Mouse (Mus musculus): Measurements from ENCODE around the gene Mip.
A peak's percentile ranks its signal among the peaks of the same experiment; 100 is the strongest.
"Not testable (repeated sequence)": the region's sequence is repeated elsewhere in the genome, so short reads cannot be mapped to it uniquely, and the experiment has no call there.

Mip gene

GRCm38 (mm10) chr10:128211390-128212108, 14.1 kb upstream of the Mip start, which contains the start of gene Spryd4:
TSS of gene Spryd4 (minus strand) at chr10:128211807.
- peak; percentile 96 for DNase-seq (ENCODE audit: low read depth)

- no peak for DNase-seq (ENCODE audit: low read depth)
Measured at GRCm38 (mm10) chr10:128212148-128212547, 13.5 kb upstream of the Mip start.

- peak; percentile 79 for DNase-seq (ENCODE audit: low read depth)
Measured at GRCm38 (mm10) chr10:128212871-128213323, 12.7 kb upstream of the Mip start.

GRCm38 (mm10) chr10:128214112-128214511, 11.5 kb upstream of the Mip start:
- DNase-seq (ENCODE audit: low read depth) = not testable (repeated sequence)

GRCm38 (mm10) chr10:128214981-128215380, 10.7 kb upstream of the Mip start:
- DNase-seq (ENCODE audit: low read depth) = peak; percentile 49

GRCm38 (mm10) chr10:128218387-128219117, 7.1 kb upstream of the Mip start:
- no peak for DNase-seq (ENCODE audit: low read depth)

- DNase-seq (ENCODE audit: low read depth) = no peak
Measured at GRCm38 (mm10) chr10:128221533-128222286, 3.9 kb upstream of the Mip start.

GRCm38 (mm10) chr10:128225064-128225463, 574 bp upstream of the Mip start:
- DNase-seq (ENCODE audit: low read depth) = no peak

GRCm38 (mm10) chr10:128227592-128227991, 2.0 kb downstream of the Mip start:
- DNase-seq (ENCODE audit: low read depth) = peak; percentile 47

- no peak for DNase-seq (ENCODE audit: low read depth)
Measured at GRCm38 (mm10) chr10:128228009-128228408, 2.4 kb downstream of the Mip start.

GRCm38 (mm10) chr10:128230582-128230981, 4.9 kb downstream of the Mip start:
- DNase-seq (ENCODE audit: low read depth) = no peak

- peak; percentile 15 for DNase-seq (ENCODE audit: low read depth)
Measured at GRCm38 (mm10) chr10:128231146-128231545, 5.5 kb downstream of the Mip start.

GRCm38 (mm10) chr10:128231697-128232419, 6.2 kb downstream of the Mip start, which contains the start of gene Timeless:
TSS of gene Timeless (plus strand) at chr10:128232065.
- DNase-seq (ENCODE audit: low read depth) = peak; percentile 91

- peak; percentile 90 for DNase-seq (ENCODE audit: low read depth)
Measured at GRCm38 (mm10) chr10:128232420-128232985, 6.9 kb downstream of the Mip start.

- peak; percentile 57 for DNase-seq (ENCODE audit: low read depth)
Measured at GRCm38 (mm10) chr10:128236321-128236720, 10.7 kb downstream of the Mip start.

- DNase-seq (ENCODE audit: low read depth) = peak; percentile 44
Measured at GRCm38 (mm10) chr10:128237807-128238480, 12.3 kb downstream of the Mip start.

- no peak for DNase-seq (ENCODE audit: low read depth)
Measured at GRCm38 (mm10) chr10:128239140-128239539, 13.5 kb downstream of the Mip start.

GRCm38 (mm10) chr10:128240131-128240530, 14.5 kb downstream of the Mip start:
- no peak for DNase-seq (ENCODE audit: low read depth)

- no peak for DNase-seq (ENCODE audit: low read depth)
Measured at GRCm38 (mm10) chr10:128243252-128243651, 17.6 kb downstream of the Mip start.

- no peak for DNase-seq (ENCODE audit: low read depth)
Measured at GRCm38 (mm10) chr10:128244121-128244520, 18.5 kb downstream of the Mip start.
